21 mouse cellular contexts compared by ENCODE assay signal in the genomic region with DNA sequence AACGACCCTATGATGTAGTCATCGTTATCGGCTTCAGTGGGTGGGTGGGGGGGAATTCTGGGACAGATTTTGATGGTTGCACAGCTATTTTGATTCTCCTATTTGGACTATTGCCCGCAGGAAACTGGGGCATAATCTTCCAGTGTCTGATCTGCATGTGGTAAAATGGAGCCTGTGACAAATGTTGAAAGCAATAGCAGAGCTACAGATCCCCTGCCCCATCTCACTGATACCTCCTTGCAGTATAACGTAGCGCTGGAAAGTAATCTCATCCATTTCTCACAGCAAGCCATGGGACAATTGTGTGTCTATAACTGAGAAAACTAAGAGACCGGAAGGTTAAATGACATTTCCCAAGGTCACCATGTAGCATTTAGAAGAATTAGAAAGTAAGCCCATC. TPM values are rescaled to one million over a fixed set of nuclear protein-coding genes. Genes with fewer than 3 reads are reported as not detected.
A peak's percentile ranks its signal among the peaks of the same experiment; 100 is the strongest.
DNase-seq lines count a peak whose midpoint lies in the region; ATAC-seq lines count a peak whose summit lies in the region.
"Had no signal": no experiment of that assay in that cellular context is flagged by ENCODE, and none has a peak within 500 bp of the region (broad histone marks: within the 10 kb centered on the region; RNA-seq: fewer than 3 reads in every experiment).

No protein-coding gene starts in this region.

- H3K9ac ChIP-seq in forebrain, embryonic 11.5 days (ENCODE audit: low read length): no peak overlapping the region
- peak overlapping the region; percentile 32 for H3K9ac ChIP-seq in forebrain, embryonic 16.5 days (replicated peaks; ENCODE audit: low read depth, low read length)
- H3K9ac ChIP-seq in neural tube, embryonic 13.5 days: no peak overlapping the region
- H3K9ac ChIP-seq: limb, embryonic 12.5 days; liver, embryonic 14.5 days had no signal

- H3K4me3 ChIP-seq in forebrain, embryonic 10.5 days: no peak overlapping the region
- H3K4me3 ChIP-seq in forebrain, embryonic 11.5 days (ENCODE audit: low read depth, low read length): no peak overlapping the region
- H3K4me3 ChIP-seq in forebrain, embryonic 16.5 days (replicated peaks; ENCODE audit: low read length): no peak overlapping the region
- H3K4me3 ChIP-seq in midbrain, embryonic 10.5 days: no peak overlapping the region
- H3K4me3 ChIP-seq in neural tube, embryonic 13.5 days: no peak overlapping the region
- H3K4me3 ChIP-seq: limb, embryonic 12.5 days; megakaryocyte, embryonic 14.5 days had no signal

- no peak overlapping the region for H3K4me2 ChIP-seq in forebrain, embryonic 11.5 days (ENCODE audit: low read depth, low read length, severe bottlenecking)
- peak overlapping the region; percentile 35 for H3K4me2 ChIP-seq in forebrain, embryonic 16.5 days (ENCODE audit: low read length)
- peak overlapping the region; percentile 21 for H3K4me2 ChIP-seq in neural tube, embryonic 13.5 days
- H3K4me2 ChIP-seq: limb, embryonic 12.5 days had no signal

- WGBS in forebrain, embryonic 10.5 days: 86% methylated on average over 7 of the region's 7 CpGs
- 56% methylated on average over 7 of the region's 7 CpGs for WGBS in forebrain, embryonic 11.5 days
- WGBS in forebrain, embryonic 16.5 days: 29% methylated on average over 7 of the region's 7 CpGs
- 86% methylated on average over 7 of the region's 7 CpGs for WGBS in midbrain, embryonic 10.5 days
- WGBS in neural tube, embryonic 13.5 days: 37% methylated on average over 7 of the region's 7 CpGs

- no peak for DNase-seq in forebrain, embryonic 10.5 days (ENCODE audit: extremely low spot score, low spot score)
- DNase-seq in forebrain, embryonic 11.5 days (ENCODE audit: low spot score): no peak
- DNase-seq in midbrain, embryonic 10.5 days (ENCODE audit: low spot score): no peak
- DNase-seq in urinary bladder, adult 18-20 months (ENCODE audit: low spot score in 2 of 2): no peak
- DNase-seq in spleen, postnatal 14 days (ENCODE audit: low spot score in 2 of 2): no peak
- no peak for DNase-seq in liver
- DNase-seq: cerebellum, adult 11 months; gastrocnemius, postnatal 14 days had no signal

- no peaks in the 10 kb centered on the region for H3K36me3 ChIP-seq in forebrain, embryonic 10.5 days (replicated peaks)
- no peaks in the 10 kb centered on the region for H3K36me3 ChIP-seq in forebrain, embryonic 11.5 days (ENCODE audit: control insufficient read depth, insufficient read depth, low read length)
- no peaks in the 10 kb centered on the region for H3K36me3 ChIP-seq in forebrain, embryonic 16.5 days (ENCODE audit: control insufficient read depth, insufficient read depth)
- no peaks in the 10 kb centered on the region for H3K36me3 ChIP-seq in midbrain, embryonic 10.5 days
- no peaks in the 10 kb centered on the region for H3K36me3 ChIP-seq in neural tube, embryonic 13.5 days
- H3K36me3 ChIP-seq: G1E; limb, embryonic 12.5 days had no signal

- peaks cover 52% of the 10 kb centered on the region for H3K4me1 ChIP-seq in forebrain, embryonic 10.5 days
- H3K4me1 ChIP-seq in forebrain, embryonic 11.5 days (replicated peaks; ENCODE audit: control insufficient read depth, insufficient read depth, low read length): peaks cover 11% of the 10 kb centered on the region; the same call in 1 of the 2 replicates
- H3K4me1 ChIP-seq in forebrain, embryonic 16.5 days (replicated peaks; ENCODE audit: control insufficient read depth, insufficient read depth, low read length): peaks cover 23% of the 10 kb centered on the region
- peaks cover 46% of the 10 kb centered on the region for H3K4me1 ChIP-seq in midbrain, embryonic 10.5 days
- peaks cover 52% of the 10 kb centered on the region for H3K4me1 ChIP-seq in neural tube, embryonic 13.5 days (replicated peaks)

- no peaks in the 10 kb centered on the region for H3K9me3 ChIP-seq in forebrain, embryonic 10.5 days
- no peaks in the 10 kb centered on the region for H3K9me3 ChIP-seq in forebrain, embryonic 11.5 days (ENCODE audit: control insufficient read depth, low read length)
- H3K9me3 ChIP-seq in forebrain, embryonic 16.5 days (ENCODE audit: control insufficient read depth, low read length): no peaks in the 10 kb centered on the region
- H3K9me3 ChIP-seq in midbrain, embryonic 10.5 days (replicated peaks): no peaks in the 10 kb centered on the region
- H3K9me3 ChIP-seq in neural tube, embryonic 13.5 days: no peaks in the 10 kb centered on the region
- H3K9me3 ChIP-seq: G1E; limb, embryonic 12.5 days; megakaryocyte, embryonic 14.5 days had no signal

- H3K27me3 ChIP-seq in forebrain, embryonic 10.5 days (ENCODE audit: poor library complexity, severe bottlenecking): no peaks in the 10 kb centered on the region
- H3K27me3 ChIP-seq in forebrain, embryonic 11.5 days (ENCODE audit: control insufficient read depth, insufficient read depth, low read length): no peaks in the 10 kb centered on the region
- no peaks in the 10 kb centered on the region for H3K27me3 ChIP-seq in forebrain, embryonic 16.5 days (replicated peaks; ENCODE audit: control insufficient read depth, insufficient read depth, low read length)
- no peaks in the 10 kb centered on the region for H3K27me3 ChIP-seq in midbrain, embryonic 10.5 days (ENCODE audit: low read depth, poor library complexity, severe bottlenecking)
- H3K27me3 ChIP-seq in neural tube, embryonic 13.5 days: no peaks in the 10 kb centered on the region
- H3K27me3 ChIP-seq: limb, embryonic 12.5 days had no signal

- peak overlapping the region; percentile 73 for H3K27ac ChIP-seq in forebrain, embryonic 10.5 days
- no peak overlapping the region for H3K27ac ChIP-seq in forebrain, embryonic 11.5 days (ENCODE audit: low read depth, low read length)
- peak overlapping the region; percentile 73 for H3K27ac ChIP-seq in forebrain, embryonic 16.5 days (ENCODE audit: low read length)
- H3K27ac ChIP-seq in midbrain, embryonic 10.5 days (replicated peaks): peak overlapping the region; percentile 80
- peak overlapping the region; percentile 74; the same call in 1 of the 2 replicates for H3K27ac ChIP-seq in neural tube, embryonic 13.5 days (replicated peaks)
- H3K27ac ChIP-seq: liver, embryonic 14.5 days had no signal

- ATAC-seq in forebrain, embryonic 11.5 days (replicated peaks; ENCODE audit: low FRiP score): no peak
- peak; percentile 13; the same call in 1 of the 2 replicates for ATAC-seq in forebrain, embryonic 16.5 days
- ATAC-seq in neural tube, embryonic 13.5 days (ENCODE audit: low read depth): no peak
- ATAC-seq: CD4-positive, CD25-positive, alpha-beta regulatory T cell, adult 4 months; lung, postnatal 0 days had no signal

RNA-seq across cellular contexts. Expression of gene 4933402D24Rik, which starts 4.7 kb away (rescaled TPM):
- polyA plus RNA-seq in forebrain, embryonic 10.5 days (2016; fragmentation: Nextera tagmentation; extraction: Ambion mirVana): 0.15 and 0.39 TPM in 2 replicates
- polyA plus RNA-seq in forebrain, embryonic 11.5 days (2014; fragmentation: Nextera tagmentation; extraction: Ambion mirVana): 0.20 and 0.41 TPM in 2 replicates
- 0.22 and 0.38 TPM in 2 replicates for polyA plus RNA-seq in forebrain, embryonic 16.5 days (2015; fragmentation: Nextera tagmentation; extraction: Ambion mirVana)
- polyA plus RNA-seq in midbrain, embryonic 10.5 days (2016; fragmentation: Nextera tagmentation; extraction: Ambion mirVana): 0.12 and 0.27 TPM in 2 replicates
- 0.14 TPM in 1 of 2 replicates, not detected in the other for polyA plus RNA-seq in neural tube, embryonic 13.5 days (2015; fragmentation: Nextera tagmentation; extraction: Ambion mirVana)
- polyA plus RNA-seq: CD4-positive, CD25-positive, alpha-beta regulatory T cell, adult 4 months; G1E; heart, embryonic 16.5 days; intestine, embryonic 14.5 days; liver, embryonic 14.5 days; lung, postnatal 0 days; stomach, embryonic 16.5 days; thymus, postnatal 0 days had no signal

RNA-seq across cellular contexts. Expression of gene Fastkd2, which starts 34.0 kb away (rescaled TPM):
- polyA plus RNA-seq in forebrain, embryonic 10.5 days (2016; fragmentation: Nextera tagmentation; extraction: Ambion mirVana): 74.6 and 79.2 TPM in 2 replicates
- 69.0 and 74.6 TPM in 2 replicates for polyA plus RNA-seq in forebrain, embryonic 11.5 days (2014; fragmentation: Nextera tagmentation; extraction: Ambion mirVana)
- polyA plus RNA-seq in forebrain, embryonic 16.5 days (2015; fragmentation: Nextera tagmentation; extraction: Ambion mirVana): 43.8 and 44.6 TPM in 2 replicates
- 63.6 and 74.4 TPM in 2 replicates for polyA plus RNA-seq in midbrain, embryonic 10.5 days (2016; fragmentation: Nextera tagmentation; extraction: Ambion mirVana)
- 37.5 and 38.3 TPM in 2 replicates for polyA plus RNA-seq in neural tube, embryonic 13.5 days (2015; fragmentation: Nextera tagmentation; extraction: Ambion mirVana)

RNA-seq across cellular contexts. Expression of gene Mdh1b, which starts 34.3 kb away (rescaled TPM):
- polyA plus RNA-seq in forebrain, embryonic 10.5 days (2016; fragmentation: Nextera tagmentation; extraction: Ambion mirVana): 0.16 and 0.23 TPM in 2 replicates
- polyA plus RNA-seq in forebrain, embryonic 11.5 days (2014; fragmentation: Nextera tagmentation; extraction: Ambion mirVana): 0.25 TPM in 1 of 2 replicates, not detected in the other
- 0.14 and 0.28 TPM in 2 replicates for polyA plus RNA-seq in forebrain, embryonic 16.5 days (2015; fragmentation: Nextera tagmentation; extraction: Ambion mirVana)
- polyA plus RNA-seq in midbrain, embryonic 10.5 days (2016; fragmentation: Nextera tagmentation; extraction: Ambion mirVana): 0.09 and 0.22 TPM in 2 replicates
- 0.25 and 0.29 TPM in 2 replicates for polyA plus RNA-seq in neural tube, embryonic 13.5 days (2015; fragmentation: Nextera tagmentation; extraction: Ambion mirVana)
- polyA plus RNA-seq: CD4-positive, CD25-positive, alpha-beta regulatory T cell, adult 4 months; G1E; intestine, embryonic 14.5 days; kidney, embryonic 14.5 days; limb, embryonic 12.5 days; liver, embryonic 14.5 days; stomach, embryonic 16.5 days; thymus, postnatal 0 days had no signal
